Mouse (Mus musculus) ES-Bruce4 (cell line): ENCODE measurements around the gene Ctnna3. TPM values are rescaled to one million over a fixed set of nuclear protein-coding genes. Genes with fewer than 3 reads are reported as not detected.
"Not testable (repeated sequence)": the region's sequence is repeated elsewhere in the genome, so short reads cannot be mapped to it uniquely, and the experiment has no call there.

ENCODE experiments used
- H3K27ac ChIP-seq: 2 replicates; pipeline ENCODE4 v1.5.1; 2012; ENCODE audit warnings: low read length, inconsistent platforms; ENCODE audit not compliant: insufficient read depth
- H3K27me3 ChIP-seq: 2 replicates; pipeline ENCODE4 v1.6.1; 2012; ENCODE audit warnings: mild to moderate bottlenecking, low read length, inconsistent platforms; ENCODE audit not compliant: control insufficient read depth, poor library complexity, insufficient read depth, severe bottlenecking
- H3K36me3 ChIP-seq: 2 replicates; pipeline ENCODE4 v1.6.1; 2012; ENCODE audit warnings: inconsistent platforms, mild to moderate bottlenecking, low read length, moderate library complexity; ENCODE audit not compliant: control insufficient read depth, poor library complexity, insufficient read depth, severe bottlenecking
- H3K4me1 ChIP-seq: one replicate; pipeline ENCODE4 v1.8.1; 2011; ENCODE audit warnings: low read length; ENCODE audit not compliant: control insufficient read depth, insufficient read depth
- H3K4me3 ChIP-seq: 2 replicates; pipeline ENCODE4 v1.5.1; 2011; ENCODE audit warnings: low read depth, mild to moderate bottlenecking, low read length
- H3K9ac ChIP-seq: 2 replicates; pipeline ENCODE4 v1.6.1; 2012; ENCODE audit warnings: low read depth, mild to moderate bottlenecking, inconsistent platforms; ENCODE audit not compliant: poor library complexity, severe bottlenecking
- H3K9me3 ChIP-seq: replicated peaks from 2 replicates; pipeline ENCODE4 v1.6.1; 2012; ENCODE audit warnings: mild to moderate bottlenecking, low read length, inconsistent platforms; ENCODE audit not compliant: control insufficient read depth, poor library complexity, insufficient read depth, severe bottlenecking
- CTCF ChIP-seq: IDR thresholded peaks from one replicate; pipeline ENCODE4 v1.8.1; 2011; ENCODE audit warnings: low read depth, low read length
- EP300 ChIP-seq: IDR thresholded peaks from 2 replicates; pipeline ENCODE4 v1.6.1; 2011; ENCODE audit warnings: low read depth, low read length; ENCODE audit not compliant: insufficient read depth
- POLR2A ChIP-seq: IDR thresholded peaks from one replicate; pipeline ENCODE4 v1.8.1; 2011; ENCODE audit warnings: low read length; ENCODE audit not compliant: insufficient read depth
- polyA plus RNA-seq: library from polyadenylated mRNA; stranded (reverse); fragments of >200 nt; gene quantifications from 2 replicates; pipeline ENCODE4 v1.2.4, GENCODE M21; 2011; ENCODE audit warnings: low read depth; ENCODE audit not compliant: missing spikeins, insufficient read depth, insufficient read length

The Ctnna3 gene
- polyA plus RNA-seq, 1 experiment = not detected

DNA sequence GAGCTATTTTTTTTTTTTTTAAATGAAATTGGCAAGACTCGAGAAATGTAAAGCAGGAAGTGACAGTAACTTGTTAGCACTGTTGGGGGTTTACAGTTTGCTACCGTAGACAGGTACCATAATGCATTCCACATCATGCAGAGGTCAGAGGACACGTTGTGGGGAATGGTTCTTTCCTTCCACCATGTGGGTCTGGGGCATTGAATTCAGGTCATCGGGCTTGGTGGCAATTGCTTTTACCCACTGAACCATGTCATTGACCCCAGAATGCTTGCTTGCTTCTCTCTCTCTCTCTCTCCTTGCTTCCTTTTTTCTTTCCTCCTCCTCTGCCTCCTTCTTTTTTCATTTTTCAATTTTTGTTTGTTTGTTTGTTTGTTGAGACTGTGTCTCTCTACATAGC, 41.0 kb upstream of the Ctnna3 start:
- H3K4me3 ChIP-seq = no peak overlapping the region
- no peaks in the 10 kb centered on the region for H3K9me3 ChIP-seq
- no peaks in the 10 kb centered on the region for H3K27me3 ChIP-seq
- no peak overlapping the region for H3K9ac ChIP-seq
- no peak overlapping the region for H3K27ac ChIP-seq
- H3K36me3 ChIP-seq = no peaks in the 10 kb centered on the region
- TF ChIP-seq CTCF (no peak), EP300 (no peak), POLR2A (no peak)
- no peaks in the 10 kb centered on the region for H3K4me1 ChIP-seq

DNA sequence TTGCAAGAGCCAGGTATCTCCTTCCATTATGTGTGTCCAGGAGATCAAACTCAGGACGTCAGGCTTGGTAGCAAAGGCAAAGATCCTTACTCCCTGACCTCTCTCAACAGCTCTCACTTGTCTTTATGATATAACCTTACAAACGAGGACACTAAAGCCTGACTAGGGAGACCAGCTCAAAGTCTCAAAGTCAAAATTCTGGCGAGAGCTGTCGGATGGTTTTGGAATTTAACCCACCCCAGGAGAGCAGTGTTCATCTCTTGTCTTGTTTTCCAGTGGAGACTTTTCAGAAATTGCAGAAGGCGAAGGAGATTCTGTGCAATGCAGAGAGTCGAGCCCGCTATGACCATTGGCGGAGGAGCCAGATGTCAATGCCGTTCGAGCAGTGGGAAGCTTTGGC, 32.9 kb upstream of the Ctnna3 start:
- H3K27me3 ChIP-seq = no peaks in the 10 kb centered on the region
- H3K4me3 ChIP-seq = no peak overlapping the region
- TF ChIP-seq EP300 (no peak), CTCF (no peak), POLR2A (no peak)
- H3K4me1 ChIP-seq = no peaks in the 10 kb centered on the region
- H3K27ac ChIP-seq = no peak overlapping the region
- H3K9ac ChIP-seq = no peak overlapping the region
- no peaks in the 10 kb centered on the region for H3K9me3 ChIP-seq
- no peaks in the 10 kb centered on the region for H3K36me3 ChIP-seq

DNA sequence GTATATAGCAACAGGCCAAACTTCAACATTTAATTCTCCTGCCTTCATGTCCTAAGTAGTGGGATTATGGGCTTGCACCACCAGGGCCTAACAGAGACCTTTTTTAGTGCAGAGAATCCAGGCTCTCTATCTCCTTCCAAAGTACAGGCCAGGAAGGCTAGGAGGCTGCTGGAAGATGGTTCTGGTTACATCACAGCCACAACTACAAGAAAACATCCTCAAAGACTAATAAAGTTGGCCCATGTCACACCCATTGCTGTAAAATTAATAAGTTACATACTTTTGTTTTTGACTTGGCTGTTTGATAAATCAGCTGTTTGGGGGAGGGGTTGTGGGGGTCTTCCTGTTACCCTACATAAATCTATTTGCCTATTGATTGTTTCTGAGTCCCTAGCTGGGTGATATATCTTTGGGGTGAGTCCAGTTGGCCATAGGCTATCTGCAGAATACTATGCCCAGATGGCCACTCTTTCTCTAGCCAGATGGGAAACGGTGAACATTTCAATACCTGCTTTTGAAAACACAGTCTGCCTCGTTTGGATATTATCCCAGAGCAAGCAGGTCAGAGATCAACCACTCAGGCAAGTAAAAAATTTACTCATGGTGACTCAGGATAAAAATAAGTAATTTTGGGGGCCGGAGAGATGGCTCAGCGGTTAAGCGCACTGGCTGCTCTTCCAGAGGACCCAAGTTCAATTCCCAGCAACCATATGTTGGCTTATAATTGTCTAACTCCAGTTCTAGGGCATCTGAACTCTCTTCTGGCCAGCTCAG, 27.0 kb upstream of the Ctnna3 start:
- Histone ChIP-seq H3K4me3 (no peak overlapping the region), H3K27ac (no peak overlapping the region), H3K4me1 (no peaks in the 10 kb centered on the region), H3K9ac (no peak overlapping the region), H3K36me3 (no peaks in the 10 kb centered on the region), H3K27me3 (no peaks in the 10 kb centered on the region), H3K9me3 (no peaks in the 10 kb centered on the region)
- TF ChIP-seq CTCF (no peak), EP300 (no peak), POLR2A (no peak)

DNA sequence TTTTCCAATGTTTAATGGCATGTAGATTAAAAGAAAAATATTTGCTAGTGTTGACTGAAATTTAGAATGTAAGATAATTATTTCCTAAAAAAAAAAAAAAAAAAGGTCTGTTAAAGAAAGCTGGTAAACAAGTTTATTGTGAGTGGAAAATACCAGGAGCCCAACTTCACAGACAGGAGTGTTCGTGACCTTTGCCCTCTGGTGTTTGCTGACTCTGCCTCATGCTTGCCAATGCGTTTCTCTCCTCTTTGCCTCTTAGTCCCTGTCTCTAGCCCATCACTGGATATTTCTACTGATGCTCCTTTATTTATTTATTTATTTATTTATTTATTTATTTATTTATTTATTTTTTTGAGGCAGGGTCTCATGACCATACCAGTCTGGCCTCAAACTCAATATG, 26.3 kb upstream of the Ctnna3 start:
- H3K4me3 ChIP-seq = no peak overlapping the region
- no peaks in the 10 kb centered on the region for H3K27me3 ChIP-seq
- no peak overlapping the region for H3K9ac ChIP-seq
- no peak for TF ChIP-seq POLR2A
- no peak for TF ChIP-seq EP300
- TF ChIP-seq CTCF = no peak
- H3K27ac ChIP-seq = no peak overlapping the region
- no peaks in the 10 kb centered on the region for H3K9me3 ChIP-seq
- no peaks in the 10 kb centered on the region for H3K4me1 ChIP-seq
- H3K36me3 ChIP-seq = no peaks in the 10 kb centered on the region

DNA sequence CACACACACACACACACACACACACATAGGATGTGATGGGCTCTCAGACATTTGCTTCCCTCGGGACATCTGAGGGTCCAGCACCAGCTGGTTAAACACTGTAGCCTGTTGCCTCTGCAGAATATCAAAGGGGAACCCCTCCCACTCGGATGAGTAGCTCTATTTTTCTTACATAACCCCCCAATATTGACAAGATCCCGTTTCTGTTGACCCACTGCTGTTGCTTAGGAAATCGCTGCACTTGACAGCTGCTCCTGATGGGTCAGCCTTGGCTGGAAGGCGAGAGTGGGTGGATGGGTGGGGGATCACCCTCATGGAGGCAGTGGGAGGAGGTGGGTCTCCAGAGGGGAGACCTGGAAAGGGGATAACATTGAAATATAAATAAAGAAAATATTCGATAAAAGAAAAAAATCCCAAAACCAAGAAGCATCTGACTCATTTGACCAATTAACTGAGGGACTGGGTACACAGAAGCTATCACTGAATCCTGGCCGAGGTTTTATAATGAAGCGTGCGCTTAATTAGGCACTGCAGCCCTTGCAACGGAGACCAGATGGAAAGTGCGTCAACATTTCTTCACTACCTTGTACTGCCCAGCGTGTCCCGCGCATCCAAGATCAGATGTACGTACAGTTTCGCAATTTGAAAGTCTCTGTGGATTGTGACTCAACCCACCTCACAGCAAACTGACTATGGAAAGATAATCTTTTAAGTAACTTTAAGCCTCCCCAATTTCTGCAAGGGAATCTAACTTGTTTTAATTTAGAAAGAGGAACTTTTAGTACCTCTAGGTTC, 19.5 kb upstream of the Ctnna3 start:
- H3K36me3 ChIP-seq = no peaks in the 10 kb centered on the region
- no peak overlapping the region for H3K9ac ChIP-seq
- TF ChIP-seq POLR2A = no peak
- no peak for TF ChIP-seq CTCF
- TF ChIP-seq EP300 = no peak
- no peaks in the 10 kb centered on the region for H3K27me3 ChIP-seq
- no peak overlapping the region for H3K4me3 ChIP-seq
- no peaks in the 10 kb centered on the region for H3K9me3 ChIP-seq
- H3K27ac ChIP-seq = no peak overlapping the region
- no peaks in the 10 kb centered on the region for H3K4me1 ChIP-seq

DNA sequence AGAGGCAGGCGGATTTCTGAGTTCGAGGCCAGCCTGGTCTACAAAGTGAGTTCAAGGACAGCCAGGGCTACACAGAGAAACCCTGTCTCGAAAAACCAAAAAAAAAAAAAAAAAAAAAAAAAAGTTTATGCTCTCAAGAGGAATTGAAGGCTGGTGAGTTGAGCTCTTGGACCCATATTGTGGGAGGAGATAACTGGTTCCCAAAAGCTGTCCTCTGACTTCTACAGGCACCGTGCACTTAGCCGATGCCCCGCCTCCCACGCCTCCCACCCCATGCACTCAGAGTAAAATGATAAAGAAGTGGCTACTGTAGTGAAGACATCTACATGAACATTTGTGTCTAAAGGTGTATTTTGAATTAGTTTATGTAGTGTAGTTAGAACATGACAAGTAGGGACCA, 18.2 kb upstream of the Ctnna3 start:
- H3K4me3 ChIP-seq, H3K36me3 ChIP-seq, H3K9ac ChIP-seq, H3K27me3 ChIP-seq, H3K9me3 ChIP-seq, H3K27ac ChIP-seq, H3K4me1 ChIP-seq: not testable (repeated sequence)
